Mouse (Mus musculus): ENCODE measurements around the gene Ugt1a9. TPM values are rescaled to one million over a fixed set of nuclear protein-coding genes. Genes with fewer than 3 reads are reported as not detected.
A peak's percentile ranks its signal among the peaks of the same experiment; 100 is the strongest.
"Not testable (repeated sequence)": the region's sequence is repeated elsewhere in the genome, so short reads cannot be mapped to it uniquely, and the experiment has no call there.

Ugt1a9 gene
- polyA plus RNA-seq, 1 experiment from 2014 or later, result not detected

- not testable (repeated sequence) for H3K9me3 ChIP-seq; DNase-seq (ENCODE audit: low spot score); H3K36me3 ChIP-seq; H3K4me1 ChIP-seq; H3K27ac ChIP-seq; H3K4me3 ChIP-seq; H3K27me3 ChIP-seq (ENCODE audit: insufficient read depth, poor library complexity, severe bottlenecking)
- 74% methylated on average over 2 of the region's 2 CpGs for WGBS
Observed at GRCm38 (mm10) chr1:88150133-88150532, 79.5 kb downstream of the Ugt1a9 start.

GRCm38 (mm10) chr1:88158430-88158829 is 87.8 kb downstream of the Ugt1a9 start:
- no peak for DNase-seq (ENCODE audit: low spot score)
- 68% methylated on average over 2 of the region's 2 CpGs for WGBS
- Histone ChIP-seq H3K9me3 (no peaks in the 10 kb centered on the region), H3K4me1 (no peaks in the 10 kb centered on the region), H3K4me3 (no peak overlapping the region), H3K36me3 (no peaks in the 10 kb centered on the region), H3K27ac (no peak overlapping the region), H3K27me3 (ENCODE audit: insufficient read depth, poor library complexity, severe bottlenecking) (no peaks in the 10 kb centered on the region)

- Histone ChIP-seq H3K4me1 (no peaks in the 10 kb centered on the region), H3K27me3 (ENCODE audit: insufficient read depth, poor library complexity, severe bottlenecking) (no peaks in the 10 kb centered on the region), H3K27ac (no peak within 1 kb of the TSS), H3K36me3 (no peaks in the 10 kb centered on the region), H3K4me3 (no peak within 1 kb of the TSS), H3K9me3 (no peaks in the 10 kb centered on the region)
- no peak for DNase-seq (ENCODE audit: low spot score)
- 69% methylated on average over 5 of the region's 5 CpGs for WGBS
Observed at GRCm38 (mm10) chr1:88165711-88166110, 95.1 kb downstream of the Ugt1a9 start, which contains the start of gene Ugt1a5. Ugt1a5 (plus strand) TSS chr1:88166012.

GRCm38 (mm10) chr1:88172190-88172589 is 101.6 kb downstream of the Ugt1a9 start:
- not testable (repeated sequence) for H3K36me3 ChIP-seq; H3K27me3 ChIP-seq (ENCODE audit: insufficient read depth, poor library complexity, severe bottlenecking); DNase-seq (ENCODE audit: low spot score); H3K9me3 ChIP-seq; H3K27ac ChIP-seq; H3K4me1 ChIP-seq; H3K4me3 ChIP-seq
- 88% methylated on average over 6 of the region's 7 CpGs for WGBS

GRCm38 (mm10) chr1:88179657-88180056 is 109.1 kb downstream of the Ugt1a9 start:
- Histone ChIP-seq H3K4me1 (no peaks in the 10 kb centered on the region), H3K27ac (no peak overlapping the region), H3K27me3 (ENCODE audit: insufficient read depth, poor library complexity, severe bottlenecking) (no peaks in the 10 kb centered on the region), H3K4me3 (no peak overlapping the region), H3K9me3 (peaks cover 11% of the 10 kb centered on the region), H3K36me3 (no peaks in the 10 kb centered on the region)
- 74% methylated on average over 1 of the region's 1 CpGs for WGBS
- DNase-seq (ENCODE audit: low spot score), result no peak

- WGBS, result 79% methylated on average over 5 of the region's 5 CpGs
- Histone ChIP-seq H3K4me3 (no peak overlapping the region), H3K27me3 (ENCODE audit: insufficient read depth, poor library complexity, severe bottlenecking) (no peaks in the 10 kb centered on the region), H3K36me3 (no peaks in the 10 kb centered on the region), H3K4me1 (no peaks in the 10 kb centered on the region), H3K9me3 (no peaks in the 10 kb centered on the region), H3K27ac (no peak overlapping the region)
- no peak for DNase-seq (ENCODE audit: low spot score)
Observed at GRCm38 (mm10) chr1:88186325-88186935, 115.8 kb downstream of the Ugt1a9 start.

GRCm38 (mm10) chr1:88192136-88192535 is 121.5 kb downstream of the Ugt1a9 start:
- no peak overlapping the region for H3K4me3 ChIP-seq
- no peaks in the 10 kb centered on the region for H3K27me3 ChIP-seq (ENCODE audit: insufficient read depth, poor library complexity, severe bottlenecking)
- H3K9me3 ChIP-seq, result no peaks in the 10 kb centered on the region
- no peak for DNase-seq (ENCODE audit: low spot score)
- WGBS, result 69% methylated on average over 3 of the region's 3 CpGs
- no peaks in the 10 kb centered on the region for H3K4me1 ChIP-seq
- H3K27ac ChIP-seq, result no peak overlapping the region
- no peaks in the 10 kb centered on the region for H3K36me3 ChIP-seq

GRCm38 (mm10) chr1:88195687-88196086 is 125.1 kb downstream of the Ugt1a9 start:
- Histone ChIP-seq H3K4me1 (no peaks in the 10 kb centered on the region), H3K27ac (no peak overlapping the region), H3K4me3 (no peak overlapping the region), H3K9me3 (no peaks in the 10 kb centered on the region), H3K27me3 (ENCODE audit: insufficient read depth, poor library complexity, severe bottlenecking) (no peaks in the 10 kb centered on the region), H3K36me3 (no peaks in the 10 kb centered on the region)
- no peak for DNase-seq (ENCODE audit: low spot score)
- WGBS, result 84% methylated on average over 1 of the region's 1 CpGs

- Histone ChIP-seq H3K27me3 (ENCODE audit: insufficient read depth, poor library complexity, severe bottlenecking) (no peaks in the 10 kb centered on the region), H3K4me1 (no peaks in the 10 kb centered on the region), H3K4me3 (no peak overlapping the region), H3K9me3 (no peaks in the 10 kb centered on the region), H3K36me3 (no peaks in the 10 kb centered on the region), H3K27ac (no peak overlapping the region)
- WGBS, result 72% methylated on average over 3 of the region's 3 CpGs
- DNase-seq (ENCODE audit: low spot score), result no peak
Observed at GRCm38 (mm10) chr1:88197443-88197842, 126.8 kb downstream of the Ugt1a9 start.

GRCm38 (mm10) chr1:88199996-88200395 is 129.4 kb downstream of the Ugt1a9 start:
- WGBS, result 56% methylated on average over 2 of the region's 2 CpGs
- DNase-seq (ENCODE audit: low spot score), result no peak
- Histone ChIP-seq H3K4me3 (no peak overlapping the region), H3K27ac (no peak overlapping the region), H3K36me3 (no peaks in the 10 kb centered on the region), H3K4me1 (peaks cover under 1% of the 10 kb centered on the region; the same call in 1 of the 2 replicates), H3K27me3 (ENCODE audit: insufficient read depth, poor library complexity, severe bottlenecking) (no peaks in the 10 kb centered on the region), H3K9me3 (no peaks in the 10 kb centered on the region)

GRCm38 (mm10) chr1:88200456-88200855 is 129.9 kb downstream of the Ugt1a9 start, which contains the start of gene Ugt1a2:
Ugt1a2 (plus strand) TSS chr1:88200601.
- Histone ChIP-seq H3K27ac (no peak within 1 kb of the TSS), H3K36me3 (no peaks in the 10 kb centered on the region), H3K4me1 (peaks cover 5% of the 10 kb centered on the region), H3K9me3 (no peaks in the 10 kb centered on the region), H3K4me3 (no peak within 1 kb of the TSS), H3K27me3 (ENCODE audit: insufficient read depth, poor library complexity, severe bottlenecking) (no peaks in the 10 kb centered on the region)
- DNase-seq (ENCODE audit: low spot score), result no peak
- 78% methylated on average over 7 of the region's 7 CpGs for WGBS

- Histone ChIP-seq H3K36me3 (no peaks in the 10 kb centered on the region), H3K4me3 (peak within 1 kb of the TSS; percentile 71), H3K27me3 (ENCODE audit: insufficient read depth, poor library complexity, severe bottlenecking) (no peaks in the 10 kb centered on the region), H3K9me3 (no peaks in the 10 kb centered on the region), H3K27ac (peak within 1 kb of the TSS; percentile 95), H3K4me1 (peaks cover 11% of the 10 kb centered on the region)
- 6% methylated on average over 62 of the region's 62 CpGs for WGBS
- DNase-seq (ENCODE audit: low spot score), result peak; percentile 94
Observed at GRCm38 (mm10) chr1:88205294-88205922, 134.8 kb downstream of the Ugt1a9 start, which contains the start of gene Dnajb3. Dnajb3 (minus strand) TSS chr1:88205782.

- H3K9me3 ChIP-seq, result peaks cover 7% of the 10 kb centered on the region
- H3K27me3 ChIP-seq (ENCODE audit: insufficient read depth, poor library complexity, severe bottlenecking), result no peaks in the 10 kb centered on the region
- DNase-seq (ENCODE audit: low spot score), result no peak
- H3K4me1 ChIP-seq, result peaks cover 11% of the 10 kb centered on the region
- no peak overlapping the region for H3K4me3 ChIP-seq
- peak overlapping the region; percentile 48; the same call in 1 of the 2 replicates for H3K27ac ChIP-seq
- H3K36me3 ChIP-seq, result no peaks in the 10 kb centered on the region
- WGBS, result 62% methylated on average over 2 of the region's 2 CpGs
Observed at GRCm38 (mm10) chr1:88206843-88207479, 136.4 kb downstream of the Ugt1a9 start.
